Mouse (Mus musculus): ENCODE measurements at regions not wholly inside any gene's neighbourhood (a gene's known extent, or its start where the extent isn't known, plus 50 kb on each side); places are given as distances from the start of the nearest gene placed in this dataset.
"Not testable (repeated sequence)": the region's sequence is repeated elsewhere in the genome, so short reads cannot be mapped to it uniquely, and the experiment has no call there.

DNA sequence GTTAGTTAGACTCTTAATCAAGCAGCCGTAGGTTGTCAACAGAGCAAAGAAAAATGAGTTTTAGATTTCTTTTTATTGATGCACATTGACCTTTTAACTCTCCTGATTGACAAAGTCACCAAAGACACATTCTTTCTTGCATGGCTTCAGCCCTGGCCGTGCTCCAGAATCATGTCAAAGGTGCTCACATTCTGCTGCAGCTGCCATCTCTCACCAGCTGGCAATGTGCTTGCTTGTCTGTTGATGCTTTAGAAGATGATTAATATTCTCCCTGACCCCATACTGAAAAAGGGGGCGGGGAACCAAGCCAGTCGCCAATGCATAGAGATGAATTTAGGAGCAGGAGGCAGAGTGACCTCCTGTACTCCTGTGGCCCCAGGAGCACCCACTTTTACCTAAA lies 510.1 kb downstream of the Hace1 start:
- DNase-seq (ENCODE audit: low spot score in 2 of 2), result no peak

DNA sequence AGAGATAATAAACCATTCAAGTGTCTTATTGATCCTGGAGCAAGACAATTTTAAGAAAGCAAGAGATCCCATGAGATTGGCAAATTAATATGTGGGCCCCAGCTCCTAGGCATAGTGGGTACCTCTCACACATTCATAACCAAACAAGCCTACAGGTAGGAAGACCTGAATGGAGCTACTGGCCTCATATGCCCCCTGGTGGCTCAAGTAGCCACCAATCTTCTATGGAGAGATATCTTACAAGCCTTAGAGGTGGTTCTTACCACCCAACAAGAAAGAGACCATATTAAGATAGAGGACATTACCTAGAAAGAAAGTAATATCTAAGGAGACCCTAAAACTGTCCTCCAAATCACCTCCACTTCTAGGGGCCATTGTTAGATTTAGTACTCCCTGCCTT lies 523.2 kb downstream of the Hace1 start:
- no peak for DNase-seq (ENCODE audit: low spot score in 2 of 2)

DNA sequence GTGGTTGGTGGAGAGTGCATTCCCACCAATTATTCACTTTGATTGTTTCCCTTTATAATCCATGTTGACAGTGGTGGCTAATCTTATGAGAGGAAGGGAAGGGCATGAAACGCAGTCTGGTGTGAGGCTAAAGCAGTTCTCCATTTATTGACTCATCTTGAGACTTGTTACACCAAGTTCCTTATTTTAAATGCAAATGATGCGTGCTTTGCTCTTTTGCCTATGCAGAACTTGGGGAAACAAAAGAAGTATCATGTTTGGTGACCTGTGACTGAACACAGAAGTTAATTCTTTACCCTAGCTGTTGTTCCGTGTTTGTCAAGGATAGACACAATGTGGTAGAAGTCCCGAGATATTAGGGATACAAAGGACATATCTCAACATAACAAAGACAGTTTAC lies 531.2 kb downstream of the Hace1 start:
- DNase-seq (ENCODE audit: low spot score in 2 of 2), result no peak

DNA sequence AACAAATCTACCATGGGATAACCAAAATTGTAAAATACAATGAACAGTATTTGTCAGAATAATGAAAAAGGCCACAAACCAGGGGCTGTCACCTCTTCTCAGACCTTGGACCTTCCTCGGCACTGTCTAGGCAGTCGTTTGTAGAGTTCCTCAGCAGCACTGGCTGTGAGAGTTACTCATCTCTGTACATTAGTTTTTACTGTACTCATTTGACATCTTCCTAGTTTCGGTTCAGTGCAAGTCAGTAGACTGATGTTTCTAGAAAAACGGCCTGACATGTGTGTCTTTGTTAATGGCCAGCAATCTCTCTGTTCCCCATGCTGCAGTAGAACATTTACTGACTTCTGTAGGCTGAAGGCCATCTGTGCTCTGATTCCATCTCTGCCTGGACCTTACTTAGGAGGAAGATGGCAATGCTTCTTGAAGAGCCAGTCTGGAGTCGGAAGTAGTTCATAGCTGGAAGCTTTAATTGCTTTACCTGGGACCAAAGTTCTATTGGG lies 537.1 kb downstream of the Hace1 start:
- no peak for DNase-seq (ENCODE audit: low spot score in 2 of 2)

DNA sequence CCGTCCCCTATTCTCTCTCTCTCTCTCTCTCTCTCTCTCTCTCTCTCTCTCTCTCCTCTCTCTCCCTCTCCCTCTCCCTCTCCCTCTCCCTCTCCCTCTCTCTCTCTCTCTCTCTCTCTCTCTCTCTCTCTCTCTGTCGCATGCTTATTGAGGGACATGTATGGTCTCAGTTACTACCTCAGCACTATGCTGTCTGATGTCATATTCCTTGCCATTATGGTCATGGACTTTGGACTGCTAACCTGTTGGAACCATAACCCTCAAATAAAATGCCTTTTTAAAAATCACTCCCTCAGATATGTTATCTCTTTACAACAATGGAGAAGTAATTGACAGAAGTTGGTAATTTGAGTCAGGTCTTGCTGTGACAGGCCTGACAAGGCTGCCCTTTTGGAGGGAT lies 544.8 kb downstream of the Hace1 start:
- DNase-seq (ENCODE audit: low spot score in 2 of 2), result not testable (repeated sequence)

DNA sequence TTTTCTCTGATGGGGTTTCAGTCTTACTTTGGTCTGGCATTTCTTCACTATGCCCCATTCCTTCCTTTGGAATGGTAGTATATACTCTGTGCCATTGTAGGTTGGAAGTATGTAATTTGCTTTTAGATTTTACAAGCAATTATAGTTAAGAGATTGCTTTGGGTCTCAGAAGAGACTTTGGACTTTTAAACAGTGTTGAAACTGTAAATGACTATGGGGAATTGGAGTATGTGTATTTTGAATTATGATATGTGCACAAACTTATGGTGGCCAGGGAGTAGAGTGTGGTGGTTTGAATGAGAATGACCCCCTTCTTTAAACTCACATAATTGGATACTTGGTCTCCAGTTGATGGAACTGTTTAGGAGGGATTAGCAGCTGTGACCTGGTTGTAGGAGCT lies 546.2 kb downstream of the Hace1 start:
- no peak for DNase-seq (ENCODE audit: low spot score in 2 of 2)

DNA sequence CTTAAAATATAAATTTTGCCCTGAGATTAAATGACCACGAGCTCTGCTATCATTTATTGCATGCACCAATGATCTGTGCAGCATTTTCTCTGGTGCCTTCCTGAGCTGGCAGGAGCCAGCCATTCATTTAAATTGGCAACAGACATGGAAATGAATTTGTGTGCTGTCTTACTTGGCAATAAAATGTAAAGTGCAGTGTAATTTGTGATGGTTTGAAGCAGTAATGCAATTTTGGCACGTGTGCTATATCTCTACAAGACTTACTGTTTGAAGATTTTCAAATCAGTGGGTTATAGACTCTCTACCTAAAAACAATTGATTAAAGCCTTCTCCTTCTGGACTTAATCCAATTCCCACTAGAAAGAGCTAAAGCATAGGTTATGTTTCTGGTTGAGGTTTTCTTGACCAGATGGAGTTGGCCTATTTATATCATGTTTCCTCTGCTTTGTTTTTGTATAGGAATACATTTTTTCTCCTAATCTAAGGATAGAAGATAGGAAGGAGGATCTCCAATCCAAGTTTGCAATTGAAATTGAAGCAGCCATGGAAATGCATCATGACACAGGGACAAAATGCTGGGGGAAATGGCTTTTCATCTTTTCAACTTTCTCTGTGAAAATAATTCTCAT lies 557.6 kb downstream of the Hace1 start:
- DNase-seq (ENCODE audit: low spot score in 2 of 2), result no peak

DNA sequence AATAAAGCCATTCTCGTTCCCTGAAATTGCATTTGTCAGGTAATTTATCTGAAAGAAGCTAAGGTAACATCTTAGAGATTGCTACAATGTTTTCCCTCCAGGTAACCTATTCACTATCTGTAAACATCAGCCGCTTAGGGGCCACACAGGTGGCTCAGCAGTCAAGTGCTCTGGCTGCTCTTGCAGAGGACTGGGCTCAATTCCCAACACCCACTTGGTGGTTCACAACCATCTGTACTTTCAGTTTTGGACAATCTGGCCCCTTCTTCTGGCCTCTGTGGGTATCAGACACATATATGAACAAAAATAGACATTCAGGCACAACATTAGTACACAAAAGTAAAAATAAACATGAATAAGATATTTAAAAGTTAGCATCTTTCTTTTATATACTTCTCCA lies 596.4 kb downstream of the Hace1 start:
- DNase-seq (ENCODE audit: low spot score in 2 of 2), result no peak

DNA sequence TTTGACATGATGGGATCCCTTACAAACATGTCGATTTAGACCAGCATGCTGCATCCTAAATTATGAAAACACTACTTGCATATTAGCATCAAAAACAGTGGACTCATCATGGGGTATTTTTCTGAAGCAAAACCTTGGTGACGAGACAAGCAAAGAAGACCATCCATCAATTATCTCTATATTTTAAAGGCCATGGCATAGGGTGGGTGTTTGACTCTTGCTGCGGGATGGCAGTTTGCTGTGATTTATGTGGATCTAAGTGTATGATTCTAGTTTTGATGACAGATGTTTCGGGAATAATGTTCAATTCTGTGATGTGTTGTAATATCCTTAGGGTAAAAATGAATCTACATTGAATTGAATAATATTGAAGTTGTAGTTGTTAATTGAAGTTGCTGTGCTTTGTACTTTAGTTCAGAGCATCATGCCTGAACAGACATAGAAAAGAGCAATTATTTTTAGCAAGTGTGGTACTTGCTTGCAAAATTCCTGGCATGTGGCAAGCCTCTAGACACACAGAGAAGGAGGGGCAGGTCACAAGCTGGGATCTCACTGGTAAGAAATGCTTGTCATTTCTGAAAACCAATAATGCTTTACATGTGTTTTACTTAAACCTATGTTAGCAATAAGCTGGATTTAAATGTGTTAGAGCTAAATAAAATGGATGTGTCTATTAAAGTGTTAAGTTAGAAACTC lies 608.3 kb downstream of the Hace1 start:
- DNase-seq (ENCODE audit: low spot score in 2 of 2), result no peak

DNA sequence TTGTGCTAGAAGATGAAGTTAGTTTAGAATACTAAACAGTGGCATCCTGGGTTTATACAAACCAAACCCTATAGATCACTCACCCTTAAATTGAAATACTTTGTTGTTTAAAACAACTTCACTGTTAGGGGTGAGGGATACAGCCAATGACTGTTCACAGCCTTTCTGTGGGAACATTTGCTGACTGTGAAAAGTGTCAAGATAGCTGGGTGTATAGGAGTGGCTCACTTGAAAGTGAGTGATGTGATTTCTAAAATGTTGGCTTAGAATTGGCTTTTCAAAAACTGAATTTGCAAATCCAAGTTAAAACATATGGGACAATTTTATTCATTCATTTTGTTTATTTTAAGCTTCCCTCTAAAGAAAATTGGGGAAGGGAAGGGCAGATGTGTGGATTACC lies 616.5 kb downstream of the Hace1 start:
- DNase-seq (ENCODE audit: low spot score in 2 of 2), result no peak

DNA sequence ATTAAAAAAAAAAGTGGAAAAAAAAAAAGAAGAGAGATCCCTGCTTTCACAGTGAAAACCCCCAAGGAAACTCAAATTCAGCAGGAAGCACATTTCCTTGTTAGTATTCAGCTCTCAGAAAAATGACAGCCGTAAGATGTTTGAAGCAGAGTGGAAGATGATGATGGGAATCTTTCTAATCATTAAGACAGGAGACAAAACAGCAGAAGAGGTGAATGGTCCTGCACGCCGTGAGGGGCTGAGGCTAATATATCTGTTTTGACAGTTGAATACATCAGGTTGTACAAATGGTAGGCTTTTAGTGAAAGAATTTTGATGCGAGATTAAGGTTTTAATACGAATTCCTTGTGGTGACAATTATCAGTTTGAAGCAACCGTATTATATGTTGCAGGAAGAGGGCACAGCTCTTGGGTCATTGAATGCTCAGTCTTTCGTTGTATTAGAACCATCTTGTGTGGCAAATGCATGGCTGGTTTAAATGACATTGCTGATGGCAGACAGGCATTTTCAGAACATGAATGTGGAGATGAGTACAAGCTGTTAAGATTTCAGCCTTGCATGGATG lies 649.3 kb downstream of the Hace1 start:
- DNase-seq (ENCODE audit: low spot score in 2 of 2), result no peak

DNA sequence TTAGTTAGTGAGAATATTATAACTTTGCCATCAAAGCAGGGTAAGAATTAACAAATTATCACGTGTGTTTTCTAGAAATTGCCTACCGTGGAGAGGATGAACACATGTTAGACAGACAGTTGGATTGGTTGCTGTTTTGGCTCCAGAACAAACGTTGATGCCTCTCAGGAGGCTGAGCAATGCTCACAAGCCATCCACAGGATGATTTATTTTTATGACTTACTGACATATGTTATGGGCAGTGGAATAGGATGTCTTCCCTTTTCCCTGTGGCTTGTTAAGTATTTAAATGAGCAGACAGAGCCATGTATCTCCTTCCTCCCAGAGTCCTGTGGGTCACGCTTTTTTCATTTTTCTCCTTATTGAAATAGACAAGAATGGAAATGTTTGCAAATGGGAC lies 652.0 kb downstream of the Hace1 start:
- DNase-seq (ENCODE audit: low spot score in 2 of 2), result no peak

DNA sequence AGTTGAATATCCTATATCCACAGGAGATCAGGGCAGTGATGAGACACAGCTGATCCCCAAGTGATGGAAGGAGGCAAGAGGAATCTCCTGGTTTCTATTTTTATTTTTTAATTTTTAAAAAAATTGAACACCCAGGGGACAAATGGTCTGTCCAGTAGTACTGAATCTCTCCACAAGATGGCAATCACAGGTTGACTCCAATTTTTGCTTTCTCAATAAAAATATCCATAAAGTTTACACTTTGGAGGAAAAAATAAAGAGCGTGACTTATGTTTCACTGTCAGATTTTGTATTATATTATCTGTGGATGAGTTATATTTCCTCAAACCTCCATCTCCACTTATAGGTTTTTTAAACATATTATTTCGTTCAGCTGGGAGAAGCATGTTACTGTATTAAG lies 658.0 kb downstream of the Hace1 start:
- DNase-seq (ENCODE audit: low spot score in 2 of 2), result no peak

DNA sequence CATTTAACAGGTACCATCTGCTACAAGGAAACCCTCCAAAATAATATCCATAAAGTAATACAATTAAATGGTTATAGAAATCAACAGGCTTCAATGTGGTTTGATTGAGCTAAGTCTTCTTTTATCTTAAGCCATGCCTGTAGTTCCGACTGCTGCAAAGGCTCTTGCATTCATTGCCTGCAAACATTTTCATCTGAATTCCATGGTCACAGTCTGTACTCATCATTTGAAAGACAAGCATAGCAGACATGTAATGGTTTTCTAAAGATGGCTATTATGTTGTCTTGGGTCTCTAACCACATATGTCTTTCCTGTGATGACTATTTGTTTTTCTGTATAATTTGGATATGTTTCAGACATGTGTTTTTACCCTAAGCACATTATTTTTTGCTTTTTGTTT lies 677.9 kb downstream of the Hace1 start:
- no peak for DNase-seq (ENCODE audit: low spot score in 2 of 2)

DNA sequence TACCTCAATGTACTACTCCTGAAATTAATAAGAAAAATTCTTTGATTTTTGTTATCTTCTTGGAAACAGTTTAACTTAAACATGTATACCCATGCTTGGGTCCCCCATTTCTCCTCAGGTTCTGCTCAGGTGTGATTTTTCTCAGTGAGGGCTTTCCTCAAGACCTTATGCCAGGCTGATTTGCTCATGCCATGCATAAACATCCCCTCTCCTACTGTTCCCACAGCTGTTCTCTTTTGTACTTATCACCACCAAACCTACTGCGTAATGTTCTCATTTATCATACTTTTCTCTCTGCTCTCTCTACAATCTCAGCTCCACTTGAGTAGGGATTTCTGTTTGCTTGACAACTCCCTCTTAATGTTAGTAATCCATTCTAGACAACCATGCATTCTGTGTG lies 692.1 kb downstream of the Hace1 start:
- DNase-seq (ENCODE audit: low spot score in 2 of 2), result no peak

DNA sequence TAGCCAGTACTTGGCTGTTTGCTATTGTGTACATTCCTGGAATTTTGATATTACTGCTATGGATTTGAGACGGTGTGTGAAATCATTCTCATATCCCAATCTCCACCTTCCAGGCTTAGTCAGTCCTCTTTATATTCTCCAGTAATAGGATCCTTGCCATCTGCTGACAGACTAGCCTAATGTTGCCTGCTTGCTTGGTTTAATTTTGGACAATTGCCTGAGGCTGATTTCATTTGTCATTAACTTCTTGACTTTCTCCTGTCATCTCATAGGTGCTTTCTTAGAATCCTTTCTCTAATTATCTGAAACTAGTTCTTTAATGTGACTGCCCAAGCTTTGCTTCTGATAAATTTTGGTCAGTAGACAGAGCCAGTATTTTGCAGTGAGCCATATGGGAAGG lies 696.2 kb downstream of the Hace1 start:
- DNase-seq (ENCODE audit: low spot score in 2 of 2), result no peak

DNA sequence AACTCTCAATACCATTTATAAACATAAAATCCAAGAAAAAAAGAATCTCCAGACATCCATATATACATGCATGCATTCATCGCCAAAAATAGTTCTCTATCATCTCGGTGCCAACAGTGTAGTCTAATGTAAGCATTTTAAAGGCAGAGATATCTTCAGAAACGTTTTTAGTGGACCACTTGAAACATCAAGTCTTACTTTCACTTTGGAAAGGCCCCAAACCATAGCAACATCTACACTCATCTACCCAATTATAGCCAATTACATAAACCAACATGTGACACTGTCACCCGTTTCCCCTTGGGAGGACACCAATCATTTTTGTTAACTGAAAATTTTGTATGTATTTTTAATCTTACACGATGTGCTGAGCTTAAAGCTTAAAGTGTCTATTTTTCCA lies 716.7 kb downstream of the Hace1 start:
- DNase-seq (ENCODE audit: low spot score in 2 of 2), result no peak

DNA sequence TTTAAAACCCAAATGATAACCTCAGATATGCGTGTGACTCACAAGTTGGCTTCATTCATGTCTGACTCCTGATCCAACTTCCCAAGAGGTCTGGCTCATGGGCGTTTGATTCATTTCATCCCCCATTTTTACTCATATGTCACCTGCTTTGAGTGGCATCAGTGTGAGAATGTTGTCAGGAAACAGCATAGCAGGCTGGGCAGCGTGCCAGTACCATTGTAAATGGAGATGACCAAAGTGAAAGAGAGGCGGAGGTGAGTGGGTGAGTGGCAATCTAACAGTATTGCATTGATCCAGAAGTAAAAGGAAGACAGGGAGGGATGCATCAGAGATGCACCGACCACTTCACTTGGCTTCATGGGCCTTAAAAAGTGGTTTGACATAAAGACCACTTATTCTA lies 720.7 kb downstream of the Hace1 start:
- no peak for DNase-seq (ENCODE audit: low spot score in 2 of 2)

DNA sequence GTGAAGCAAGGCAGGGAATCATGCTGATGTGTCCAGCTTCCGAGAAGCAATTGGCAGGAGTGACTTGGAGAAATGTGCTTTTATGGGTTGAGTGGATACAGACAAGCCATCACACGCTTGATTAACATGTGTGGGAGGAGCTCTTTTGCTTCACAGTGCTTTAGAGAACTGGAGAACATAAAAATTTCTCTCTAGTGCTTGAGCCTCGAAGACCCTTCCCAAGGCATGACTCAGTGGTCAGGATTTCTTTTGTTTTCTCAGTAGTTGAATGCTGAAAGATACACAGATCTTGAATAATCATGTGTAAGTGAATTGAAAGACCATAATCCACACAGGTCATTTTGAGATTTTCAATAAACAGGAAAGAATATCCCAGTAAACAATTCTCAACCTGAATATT lies 721.9 kb downstream of the Hace1 start:
- DNase-seq (ENCODE audit: low spot score in 2 of 2), result no peak

DNA sequence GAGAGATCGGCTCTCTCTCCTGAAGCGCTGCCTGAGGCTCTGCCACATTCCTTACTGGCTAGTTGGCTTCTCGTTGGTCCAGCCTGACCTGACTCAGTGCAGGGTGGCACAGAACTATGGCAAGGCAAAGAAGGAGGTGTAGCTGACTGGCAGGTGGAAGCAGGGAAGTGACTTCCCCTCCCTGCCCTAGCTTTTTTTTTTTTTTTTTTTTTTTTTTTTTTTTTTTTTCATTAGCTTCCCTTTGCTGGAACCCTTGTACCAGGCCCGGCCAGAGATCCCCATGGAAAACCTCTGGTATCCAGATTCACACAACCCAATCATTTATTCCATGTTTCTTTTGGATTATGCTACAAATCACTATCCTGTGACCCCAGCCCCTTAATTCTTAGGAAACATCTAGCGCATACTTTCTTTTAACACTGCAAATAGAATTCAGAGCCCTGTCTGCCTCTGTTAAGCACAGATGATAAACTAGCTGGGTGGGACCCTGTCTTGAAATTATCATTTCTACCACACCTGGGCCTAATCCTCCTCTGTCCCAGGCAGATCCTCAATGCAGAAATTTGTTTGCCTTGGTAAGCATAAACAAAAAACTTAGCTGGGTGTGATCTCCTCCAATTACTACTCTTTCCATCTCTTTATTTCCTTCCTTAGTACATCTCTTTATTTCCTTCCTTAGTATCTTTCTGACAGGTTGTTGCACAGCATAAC lies 742.9 kb downstream of the Hace1 start:
- DNase-seq (ENCODE audit: low spot score in 2 of 2), result no peak

DNA sequence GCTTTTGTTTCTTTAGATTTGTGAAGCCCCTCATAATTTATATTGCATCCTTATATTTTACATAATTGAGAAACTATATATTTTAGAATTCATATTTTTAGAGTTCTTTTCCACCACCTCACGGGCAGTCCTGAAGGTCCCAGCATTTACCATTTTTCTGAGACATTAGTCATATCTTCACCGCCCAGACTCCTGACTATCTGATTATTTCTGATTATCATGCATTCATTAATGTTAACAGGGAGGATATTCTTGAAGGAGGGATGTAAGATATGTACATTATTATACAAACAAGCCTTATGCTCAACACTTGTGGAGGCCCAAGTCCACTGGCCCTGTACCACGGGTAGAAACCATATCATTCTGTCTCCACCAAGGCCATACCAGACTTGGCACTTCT lies 743.4 kb downstream of the Hace1 start:
- DNase-seq (ENCODE audit: low spot score in 2 of 2), result no peak

DNA sequence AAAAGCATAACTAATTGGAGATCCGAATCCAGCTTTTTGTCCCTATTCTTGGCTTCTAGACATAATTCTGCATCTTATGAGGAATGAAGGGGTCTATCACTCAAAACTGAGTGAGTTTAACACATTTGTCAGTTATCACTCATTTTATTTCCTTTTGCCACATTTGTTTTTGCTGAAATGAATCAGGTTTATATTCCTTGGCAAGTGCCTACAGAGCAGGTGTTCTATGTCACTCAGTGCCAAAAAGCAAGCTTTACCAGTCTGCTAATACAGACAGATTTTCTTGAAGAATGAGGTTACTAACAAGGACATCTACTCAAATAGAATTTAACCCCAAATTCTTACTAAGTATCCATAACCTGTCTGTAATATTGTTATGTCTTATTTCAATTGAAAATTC lies 751.4 kb downstream of the Hace1 start:
- no peak for DNase-seq (ENCODE audit: low spot score in 2 of 2)

Data from urinary bladder, postnatal 36 days (tissue).